Mouse (Mus musculus): ENCODE results near the gene Atp8b3.

The Atp8b3 gene

GRCm38 (mm10) chr10:80538710-80539394, at the start of gene Atp8b3:
Gene Atp8b3 (minus strand): TSS chr10:80539124.
- in situ Hi-C loops (cut with MboI, MseI), result no loop called here

DNA sequence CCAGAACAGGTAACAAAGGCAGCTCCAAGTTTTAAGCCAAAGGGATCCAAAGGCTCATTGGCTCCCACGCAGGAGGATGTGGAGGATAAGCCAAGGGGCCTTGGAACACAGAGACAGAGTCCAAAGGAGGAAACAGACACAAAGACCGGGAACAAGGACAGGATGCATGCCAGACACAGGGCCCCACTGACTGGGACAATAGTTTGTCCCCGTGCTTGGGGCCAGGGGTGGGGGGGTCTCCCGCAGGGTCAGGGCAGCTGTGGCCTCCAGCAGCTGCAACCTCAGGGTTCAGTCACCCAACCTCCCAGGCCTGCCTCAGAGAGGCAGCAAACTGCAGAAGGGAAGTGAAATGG, 48.4 kb upstream of the Atp8b3 start:
- in situ Hi-C loops (cut with MboI, MseI), result no loop called here

DNA sequence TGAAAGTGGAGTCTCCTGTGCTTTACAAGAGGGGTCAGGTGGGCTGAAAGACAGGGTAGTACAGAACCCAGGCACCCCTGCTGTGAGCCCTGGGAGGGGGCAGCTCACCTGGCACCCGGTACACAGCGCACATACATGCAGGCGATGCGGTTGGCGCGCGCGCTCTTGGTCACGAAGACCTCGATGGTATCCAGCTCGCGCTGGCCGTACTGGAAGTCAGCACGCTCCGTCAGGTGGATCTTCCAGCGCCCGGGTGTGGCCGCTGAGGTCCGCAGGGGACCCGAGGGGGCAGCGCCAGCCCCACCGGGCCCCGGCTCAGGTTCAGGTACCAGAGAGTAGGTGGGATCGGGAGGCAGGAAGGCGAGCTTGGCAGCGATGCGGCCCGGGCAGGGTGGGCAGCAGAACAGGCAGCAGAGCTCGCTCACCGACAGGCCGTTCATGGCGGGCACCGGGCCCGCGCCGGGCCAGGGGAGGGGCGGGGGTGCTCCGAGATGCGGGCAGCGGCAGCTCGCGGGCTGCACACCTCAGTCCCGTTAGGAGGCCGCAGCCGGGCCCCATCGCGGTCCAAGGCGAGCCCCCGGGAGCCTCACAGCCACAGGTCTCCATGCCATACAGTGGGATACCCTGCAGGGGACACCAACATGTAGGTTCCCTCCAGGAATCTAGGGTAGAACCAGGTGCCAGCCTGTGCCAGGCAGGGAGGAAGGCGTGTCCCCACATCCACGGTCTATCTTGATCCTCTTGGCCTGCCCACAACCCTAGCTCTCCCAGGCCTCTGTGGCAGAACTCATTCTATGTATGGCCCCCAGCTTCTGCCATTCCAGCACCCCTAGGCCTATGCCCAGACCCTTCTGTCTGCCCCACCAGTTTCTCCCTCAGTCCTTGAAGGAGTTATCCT, 47.7 kb upstream of the Atp8b3 start:
- in situ Hi-C loops (cut with MboI, MseI), result no loop called here

- in situ Hi-C loops (cut with MboI, MseI), result no loop called here
Measured at GRCm38 (mm10) chr10:80585581-80585980, 46.7 kb upstream of the Atp8b3 start.

DNA sequence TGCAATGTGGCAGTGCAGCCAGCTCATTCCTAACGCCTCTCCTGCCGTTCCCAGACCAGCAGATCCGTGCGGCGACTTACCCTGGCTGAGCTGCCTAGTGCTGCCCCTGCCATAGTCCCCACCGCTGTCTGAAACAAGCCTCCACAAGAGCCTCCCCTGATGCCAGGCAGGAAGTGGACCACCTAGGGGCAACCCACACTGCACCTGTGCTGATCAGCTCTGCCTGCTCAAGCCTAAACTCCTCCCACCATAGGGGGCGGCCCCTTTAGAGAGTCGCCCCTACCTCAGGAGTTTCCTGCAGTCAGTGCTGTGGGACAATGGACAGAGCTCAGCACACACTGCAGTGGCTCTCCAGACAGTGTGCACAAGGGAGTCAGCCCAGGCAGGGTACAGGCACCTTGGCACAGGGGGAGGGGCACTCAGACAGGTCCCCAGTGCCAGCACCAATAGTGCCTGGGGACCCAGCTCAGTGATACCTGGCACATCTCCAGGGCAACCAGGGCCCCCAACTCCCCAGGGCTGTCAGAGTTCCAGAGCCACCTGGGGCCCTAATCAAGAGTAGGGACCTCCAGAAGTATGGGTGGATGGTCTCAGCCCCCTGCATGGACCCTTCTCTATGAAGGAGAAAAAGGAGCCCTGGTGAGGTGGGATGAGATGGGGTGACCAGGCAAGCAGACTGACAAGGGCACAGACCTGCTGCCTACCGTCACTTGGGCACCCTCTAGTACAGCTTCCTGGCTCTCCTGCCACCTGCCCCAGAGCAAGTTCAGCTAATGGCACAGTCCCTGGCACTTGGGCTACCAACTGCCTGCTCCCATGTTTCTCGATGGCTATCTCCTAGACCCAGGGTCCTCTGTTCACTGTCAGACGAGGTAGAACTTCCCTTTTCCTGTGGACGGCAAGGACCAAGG, 46.0 kb upstream of the Atp8b3 start:
- in situ Hi-C loops (cut with MboI, MseI), result no loop called here

GRCm38 (mm10) chr10:80584045-80584488, 45.1 kb upstream of the Atp8b3 start:
- in situ Hi-C loops (cut with MboI, MseI), result no loop called here

DNA sequence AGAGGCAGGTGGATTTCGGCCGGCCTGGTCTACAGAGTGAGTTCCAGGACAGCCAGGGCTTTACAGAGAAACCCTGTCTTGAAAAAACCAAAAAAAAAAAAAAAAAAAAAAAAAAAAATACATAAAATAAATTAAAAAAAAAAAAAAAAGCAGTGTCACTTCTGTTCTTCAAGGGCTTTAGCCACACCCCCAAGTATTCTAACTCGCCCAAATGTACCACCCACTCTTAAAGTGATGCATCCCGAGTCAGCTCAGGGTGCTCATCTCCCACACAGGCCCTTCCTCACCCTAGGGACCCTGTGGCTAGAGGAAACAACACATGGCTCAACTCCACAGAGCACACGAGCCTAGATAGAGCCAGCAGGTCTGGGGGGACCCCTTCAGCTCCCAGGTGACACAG, 44.1 kb upstream of the Atp8b3 start:
- in situ Hi-C loops (cut with MboI, MseI), result no loop called here

GRCm38 (mm10) chr10:80578911-80579310, 40.0 kb upstream of the Atp8b3 start:
- in situ Hi-C loops (cut with MboI, MseI), result loop anchor here (5.0 kb wide), 1 partner anchor 98 kb away; the partner anchor contains the start of gene Mknk2

- in situ Hi-C loops (cut with MboI, MseI), result loop anchor here (5.0 kb wide), 1 partner anchor 99 kb away; the partner anchor contains the start of gene Mknk2
Measured at GRCm38 (mm10) chr10:80578131-80578750, 39.3 kb upstream of the Atp8b3 start.

DNA sequence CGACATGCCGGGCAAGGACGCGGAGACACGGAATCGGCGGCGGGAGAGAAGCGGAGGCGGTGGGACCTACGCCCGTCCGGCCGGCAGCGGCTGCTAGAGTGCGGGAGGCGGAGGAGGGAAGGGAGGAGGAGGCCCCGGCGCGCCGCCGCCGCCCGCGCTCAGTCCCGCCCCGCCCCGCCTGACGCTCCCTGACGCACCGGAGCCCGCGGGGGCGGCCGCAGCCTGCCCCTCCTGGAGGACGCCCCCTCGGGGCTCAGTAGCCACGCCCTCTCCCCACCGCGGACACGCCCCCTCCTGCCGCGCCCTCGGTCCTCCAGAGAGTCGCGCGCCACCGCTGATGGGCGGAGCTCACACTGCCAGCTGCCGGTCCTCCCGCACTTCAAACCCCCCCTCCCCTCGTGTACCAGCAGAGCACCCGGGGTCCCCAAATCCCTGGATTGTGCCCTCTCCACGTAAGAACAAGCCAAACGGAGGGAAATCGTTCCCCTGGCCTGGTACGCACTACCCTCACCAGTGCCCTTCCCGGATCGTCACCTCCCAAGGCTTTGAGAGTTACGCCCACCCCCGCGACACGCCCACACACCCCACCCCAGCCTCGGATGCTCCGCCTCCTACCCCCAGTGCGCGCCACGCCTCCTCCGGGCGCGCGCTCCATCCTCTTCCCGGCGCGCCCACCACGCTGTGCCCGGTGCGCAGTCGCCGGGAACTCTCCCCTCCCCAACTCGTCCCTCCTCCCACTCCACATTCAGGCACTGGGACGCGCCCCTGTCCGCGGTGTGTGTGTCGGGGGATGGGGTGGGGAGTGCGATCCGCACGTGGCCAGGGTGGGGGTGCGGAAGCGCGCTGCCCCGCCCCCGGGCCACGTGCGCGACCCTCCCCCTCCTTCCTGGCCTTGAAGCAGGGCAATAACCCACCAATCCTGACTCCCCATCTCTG, 38.5 kb upstream of the Atp8b3 start, which contains the start of gene Klf16:
TSS of gene Klf16 (minus strand) at position 127 of the 936 bp plus-strand sequence.
- in situ Hi-C loops (cut with MboI, MseI), result loop anchor here (5.0 kb wide), 1 partner anchor 100 kb away; the partner anchor contains the start of gene Mknk2

DNA sequence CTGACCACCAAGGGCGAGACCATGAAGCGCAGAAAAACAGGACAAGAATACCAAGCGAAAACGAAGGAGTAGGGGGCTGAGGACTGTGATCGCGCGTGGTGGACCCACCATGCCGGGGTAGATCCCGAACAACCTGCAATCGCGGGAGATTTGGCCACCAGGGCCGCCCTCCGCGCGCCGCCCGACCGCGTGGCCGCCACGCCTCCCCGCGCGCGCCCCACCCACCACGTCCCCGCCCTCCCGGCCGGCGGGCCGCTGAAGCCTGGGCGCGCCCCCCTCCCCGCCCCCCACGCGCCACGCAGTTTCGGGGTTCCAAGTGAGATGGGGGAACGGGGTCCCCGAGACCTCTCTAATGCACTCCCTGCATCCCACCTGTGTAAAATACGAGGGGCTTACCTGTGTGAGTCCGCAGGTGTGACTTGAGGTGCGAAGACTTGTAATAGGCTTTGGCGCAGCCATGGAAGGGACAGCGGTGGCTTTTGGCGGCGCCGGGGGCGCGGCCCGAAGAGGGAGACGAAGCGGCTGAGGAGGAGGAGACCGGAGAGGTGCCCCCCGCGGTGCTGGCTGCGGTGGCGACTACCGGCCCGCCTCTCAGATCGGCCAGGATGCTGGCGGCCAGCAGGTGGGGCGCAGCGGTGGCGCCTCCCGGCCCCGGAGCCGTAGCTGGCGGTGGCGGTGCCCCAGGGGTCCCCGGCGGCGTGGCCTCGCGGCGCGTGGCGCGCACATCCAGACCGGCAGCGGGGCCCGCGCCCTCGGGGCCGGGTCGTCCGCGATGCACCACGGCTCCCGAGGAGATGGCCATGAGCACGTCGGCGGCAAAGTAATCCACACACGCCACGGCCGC, 37.6 kb upstream of the Atp8b3 start:
- in situ Hi-C loops (cut with MboI, MseI), result loop anchor here (5.0 kb wide), 1 partner anchor 101 kb away; the partner anchor contains the start of gene Mknk2

- in situ Hi-C loops (cut with MboI, MseI), result loop anchor here (5.0 kb wide), 1 partner anchor 101 kb away; the partner anchor contains the start of gene Mknk2
Measured at GRCm38 (mm10) chr10:80575925-80576324, 37.0 kb upstream of the Atp8b3 start.

DNA sequence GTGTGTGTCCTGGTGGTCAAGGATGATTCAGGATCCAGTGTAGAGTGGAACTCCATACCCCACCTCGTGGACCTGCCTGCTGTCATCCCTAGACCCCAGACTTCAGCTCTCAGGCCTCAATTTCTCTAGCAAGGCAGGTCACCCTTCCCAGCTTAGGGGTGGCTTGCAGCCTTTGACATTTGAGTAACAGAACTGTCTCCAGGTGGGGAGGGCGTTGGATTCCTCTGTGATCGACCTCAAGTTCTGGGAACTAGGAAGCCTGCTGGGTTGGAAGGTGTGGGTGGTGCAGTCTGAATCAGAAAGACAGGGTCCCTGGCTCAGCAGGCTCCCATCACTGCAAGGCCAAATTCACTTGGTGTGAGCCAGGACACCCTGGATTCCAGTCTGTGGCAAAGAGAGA, 36.0 kb upstream of the Atp8b3 start:
- in situ Hi-C loops (cut with MboI, MseI), result loop anchor here (5.0 kb wide), 1 partner anchor 102 kb away; the partner anchor contains the start of gene Mknk2

- in situ Hi-C loops (cut with MboI, MseI), result no loop called here
Measured at GRCm38 (mm10) chr10:80573944-80574343, 35.0 kb upstream of the Atp8b3 start.

GRCm38 (mm10) chr10:80572477-80572876, 33.6 kb upstream of the Atp8b3 start:
- in situ Hi-C loops (cut with MboI, MseI), result no loop called here

GRCm38 (mm10) chr10:80570871-80571836, 32.2 kb upstream of the Atp8b3 start:
- in situ Hi-C loops (cut with MboI, MseI), result no loop called here

DNA sequence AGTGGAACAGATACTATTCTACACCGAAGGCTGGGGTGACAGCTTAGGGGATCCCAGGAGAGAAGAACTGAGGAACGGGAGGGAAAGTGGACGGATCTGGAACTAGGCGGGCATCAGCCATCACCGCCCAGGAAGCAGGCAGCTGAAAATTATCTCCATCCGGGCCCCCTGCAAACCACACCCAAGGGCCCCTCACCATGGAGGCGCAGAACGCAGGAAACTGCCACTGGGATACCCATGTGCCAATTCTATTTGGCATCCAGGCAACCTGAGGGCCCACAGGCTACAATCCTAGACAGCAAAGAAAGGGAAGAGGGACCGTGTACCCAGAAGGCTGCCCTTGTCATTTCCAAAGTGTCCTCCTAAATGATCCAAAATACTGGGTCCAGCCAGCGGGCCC, 31.5 kb upstream of the Atp8b3 start:
- in situ Hi-C loops (cut with MboI, MseI), result no loop called here

DNA sequence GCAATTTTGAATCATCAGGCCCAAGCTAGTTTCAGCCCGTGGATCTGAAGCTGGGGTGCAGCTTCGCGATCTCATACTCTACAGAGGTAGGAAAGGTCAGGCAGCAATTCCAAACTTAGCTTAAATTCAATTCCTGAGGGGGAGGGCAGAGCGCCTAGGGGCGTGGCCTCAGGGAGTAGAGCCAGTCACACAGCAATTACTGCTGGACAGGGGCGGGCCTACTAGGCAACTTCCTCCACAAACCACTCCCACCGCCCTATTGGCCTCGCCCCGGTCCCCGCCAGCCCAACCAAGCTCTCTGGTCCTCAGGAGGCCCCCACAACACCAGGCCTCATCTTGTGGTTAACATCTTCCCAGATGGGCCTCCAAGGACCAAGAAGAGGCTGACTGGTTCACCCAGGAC, 30.7 kb upstream of the Atp8b3 start:
- in situ Hi-C loops (cut with MboI, MseI), result no loop called here

All from T-helper 1 cell (primary cell).